Mouse (Mus musculus): ENCODE results near the gene Chid1.

DNA sequence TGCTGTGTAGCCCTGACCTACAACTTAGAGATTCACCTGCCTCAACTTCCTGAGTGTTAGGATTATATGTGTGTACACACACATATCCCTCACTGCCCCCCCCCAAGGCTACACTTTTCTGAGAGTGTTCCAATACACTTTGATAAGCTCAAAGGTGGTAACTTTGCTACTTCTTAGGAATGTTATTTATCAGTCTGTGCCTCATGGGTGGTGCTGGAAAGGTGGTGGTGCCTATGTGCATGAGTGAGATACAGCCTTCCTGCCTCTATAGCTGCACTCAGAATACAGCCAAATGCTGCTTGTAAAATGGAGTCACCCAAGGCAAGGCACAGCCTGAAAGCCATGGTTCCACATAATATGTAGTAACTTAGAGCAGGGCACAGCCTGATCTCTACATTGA is 19.3 kb upstream of the Chid1 start:
- TF ChIP-seq CTCF (IDR thresholded peaks at IDR 0.05; ENCODE audit: extremely low read depth, insufficient read length, insufficient replicate concordance, low read depth, low read length), result no peak
- no peak for TF ChIP-seq POLR2A (IDR thresholded peaks at IDR 0.05; ENCODE audit: low read depth, low read length)
